ENCODE assay signal across 19 mouse cellular contexts in genomic region chr11:50076756-50077155, GRCm38 (mm10). TPM values are rescaled to one million over a fixed set of nuclear protein-coding genes. Genes with fewer than 3 reads are reported as not detected.
DNase-seq lines count a peak whose midpoint lies in the region; ATAC-seq and TF ChIP-seq lines count a peak whose summit lies in the region.
"Had no signal": no experiment of that assay in that cellular context is flagged by ENCODE, and none has a peak within 500 bp of the region (broad histone marks: within the 10 kb centered on the region; RNA-seq: fewer than 3 reads in every experiment).

No protein-coding gene starts in this region.

- no peak overlapping the region for H3K27ac ChIP-seq in hindbrain, postnatal 0 days
- H3K27ac ChIP-seq: embryonic facial prominence, embryonic 10.5 days; embryonic facial prominence, embryonic 12.5 days; forebrain, embryonic 13.5 days; forebrain, embryonic 15.5 days had no signal

- H3K4me3 ChIP-seq in hindbrain, postnatal 0 days (ENCODE audit: low read length) = no peak overlapping the region
- H3K4me3 ChIP-seq: embryonic facial prominence, embryonic 10.5 days; embryonic facial prominence, embryonic 12.5 days; forebrain, embryonic 13.5 days; forebrain, embryonic 15.5 days had no signal

- no peaks in the 10 kb centered on the region for H3K4me1 ChIP-seq in hindbrain, postnatal 0 days (ENCODE audit: insufficient read depth, low read length)
- H3K4me1 ChIP-seq: embryonic facial prominence, embryonic 10.5 days; embryonic facial prominence, embryonic 12.5 days; forebrain, embryonic 13.5 days; forebrain, embryonic 15.5 days had no signal

- peaks cover 4% of the 10 kb centered on the region; the same call in 1 of the 2 replicates for H3K36me3 ChIP-seq in hindbrain, postnatal 0 days (ENCODE audit: insufficient read depth, low read length)
- H3K36me3 ChIP-seq: embryonic facial prominence, embryonic 12.5 days had no signal

- ATAC-seq in hindbrain, postnatal 0 days = no peak
- ATAC-seq: forebrain, embryonic 13.5 days; forebrain, embryonic 15.5 days had no signal

- no peak overlapping the region for H3K4me2 ChIP-seq in hindbrain, postnatal 0 days (ENCODE audit: low read depth, low read length)
- H3K4me2 ChIP-seq: embryonic facial prominence, embryonic 12.5 days; forebrain, embryonic 13.5 days; forebrain, embryonic 15.5 days had no signal

- intact Hi-C loops in heart, postnatal 14 days (cut with DNase I) = no loop called here

- whole genome bisulfite sequencing in hindbrain, postnatal 0 days = 86% methylated on average over 4 of the region's 4 CpGs

- DNase-seq in heart, adult 11 months = peak; percentile 82
- no peak for DNase-seq in heart, postnatal 14 days
- DNase-seq in right cerebral cortex, adult 18-20 months = peak; percentile 49
- no peak for DNase-seq in right cerebral cortex, postnatal 36 days (ENCODE audit: low spot score in 2 of 2)
- peak; percentile 74 for DNase-seq in brain, adult 2 months (ENCODE audit: low read depth, low spot score)
- no peak for DNase-seq in hindbrain, postnatal 0 days (ENCODE audit: low spot score)
- DNase-seq: adrenal gland, adult 2 months; adrenal gland, postnatal 10 days; adrenal gland, postnatal 25 days; cerebellum, adult 11-12 months; cerebellum, adult 2 months; cerebellum, adult 9-10 months; cerebellum, postnatal 10 days; cerebellum, postnatal 25 days had no signal

- H3K9ac ChIP-seq in hindbrain, postnatal 0 days (replicated peaks; ENCODE audit: low read length) = no peak overlapping the region
- H3K9ac ChIP-seq: embryonic facial prominence, embryonic 12.5 days; forebrain, embryonic 13.5 days; forebrain, embryonic 15.5 days had no signal

- TF ChIP-seq CTCF in hindbrain, postnatal 0 days (IDR thresholded peaks at IDR 0.05; ENCODE audit: low read depth) = no peak

- no peaks in the 10 kb centered on the region for H3K27me3 ChIP-seq in hindbrain, postnatal 0 days (ENCODE audit: insufficient read depth, low read length)
- H3K27me3 ChIP-seq: embryonic facial prominence, embryonic 12.5 days; forebrain, embryonic 13.5 days; forebrain, embryonic 15.5 days had no signal

- no peaks in the 10 kb centered on the region for H3K9me3 ChIP-seq in hindbrain, postnatal 0 days (ENCODE audit: low read length)
- H3K9me3 ChIP-seq: embryonic facial prominence, embryonic 10.5 days; embryonic facial prominence, embryonic 12.5 days; forebrain, embryonic 13.5 days; forebrain, embryonic 15.5 days had no signal

RNA-seq across cellular contexts. Expression of gene Rnf130, which starts 51.6 kb away (rescaled TPM):
- total RNA-seq in heart, postnatal 14 days (2021) = 10 to 100 TPM; 45.0 to 53.6 TPM
- 71.6 and 73.2 TPM in 2 replicates for total RNA-seq in hindbrain, postnatal 0 days (2014; rRNA removed)
- 60.6 and 64.7 TPM in 2 replicates for polyA plus RNA-seq in hindbrain, postnatal 0 days (2015; fragmentation: Nextera tagmentation; extraction: Ambion mirVana)
- polyA plus RNA-seq: C2C12 had no signal

RNA-seq across cellular contexts. Expression of gene Tbc1d9b, which starts 54.4 kb away (rescaled TPM):
- total RNA-seq in heart, postnatal 14 days (2021) = 10 to 100 TPM; 41.8 to 43.4 TPM
- total RNA-seq in hindbrain, postnatal 0 days (2014; rRNA removed) = 62.4 and 62.6 TPM in 2 replicates
- 32.1 and 33.5 TPM in 2 replicates for polyA plus RNA-seq in hindbrain, postnatal 0 days (2015; fragmentation: Nextera tagmentation; extraction: Ambion mirVana)

Comparison
In these comparisons a context has a peak if more than half of its experiments do, and no peak if none do; other contexts are left out.
1. DNase-seq: peak in heart, adult 11 months (single experiment), right cerebral cortex, adult 18-20 months (single experiment) and brain, adult 2 months (single experiment); none in heart, postnatal 14 days (0 of 2), right cerebral cortex, postnatal 36 days (0 of 2) and hindbrain, postnatal 0 days (single experiment).